Mouse (Mus musculus) heart, embryonic 11.5 days (tissue): ENCODE results near the gene Txndc17. TPM values are rescaled to one million over a fixed set of nuclear protein-coding genes. Genes with fewer than 3 reads are reported as not detected.

Experiments used
- polyA plus RNA-seq: library from polyadenylated mRNA; unstranded; fragments of >200 nt; fragmentation: Nextera tagmentation; extraction: Ambion mirVana; gene quantifications from 2 replicates; pipeline ENCODE4 v1.2.1, GENCODE M21; 2014

Gene Txndc17
- polyA plus RNA-seq, 1 experiment from 2014 or later: 150 TPM

Other genes starting within 250 kb of the Txndc17 start
- gene Aipl1, start 170.0 kb upstream of the Txndc17 start, polyA plus RNA-seq: 0.34 and 0.52 TPM in 2 replicates
- 98.2 and 99.0 TPM in 2 replicates for gene Pimreg, start 165.5 kb upstream of the Txndc17 start, polyA plus RNA-seq
- 0.07 and 0.14 TPM in 2 replicates for gene Pitpnm3, start 71.8 kb upstream of the Txndc17 start, polyA plus RNA-seq
- gene Gm43951, start 707 bp upstream of the Txndc17 start, polyA plus RNA-seq: not detected in 2 replicates
- 5.3 and 5.4 TPM in 2 replicates for gene 4933427D14Rik, start 88 bp upstream of the Txndc17 start, polyA plus RNA-seq
- gene Med31, start 8.0 kb downstream of the Txndc17 start, polyA plus RNA-seq: 31.2 and 32.6 TPM in 2 replicates
- gene Slc13a5, start 59.7 kb downstream of the Txndc17 start, polyA plus RNA-seq: 0.24 and 0.58 TPM in 2 replicates
- gene Xaf1, start 94.1 kb downstream of the Txndc17 start, polyA plus RNA-seq: 2.3 and 2.4 TPM in 2 replicates
- not detected in 2 replicates for gene Fbxo39, start 106.9 kb downstream of the Txndc17 start, polyA plus RNA-seq
- gene Tekt1, start 154.9 kb downstream of the Txndc17 start, polyA plus RNA-seq: 0.52 and 0.99 TPM in 2 replicates
- gene Smtnl2, start 204.2 kb downstream of the Txndc17 start, polyA plus RNA-seq: 107 and 123 TPM in 2 replicates
- not detected in 2 replicates for gene Ggt6, start 228.0 kb downstream of the Txndc17 start, polyA plus RNA-seq
- gene Mybbp1a, start 233.8 kb downstream of the Txndc17 start, polyA plus RNA-seq: 93.8 and 101 TPM in 2 replicates